8 mouse cellular contexts compared by ENCODE assay signal in the genomic region with DNA sequence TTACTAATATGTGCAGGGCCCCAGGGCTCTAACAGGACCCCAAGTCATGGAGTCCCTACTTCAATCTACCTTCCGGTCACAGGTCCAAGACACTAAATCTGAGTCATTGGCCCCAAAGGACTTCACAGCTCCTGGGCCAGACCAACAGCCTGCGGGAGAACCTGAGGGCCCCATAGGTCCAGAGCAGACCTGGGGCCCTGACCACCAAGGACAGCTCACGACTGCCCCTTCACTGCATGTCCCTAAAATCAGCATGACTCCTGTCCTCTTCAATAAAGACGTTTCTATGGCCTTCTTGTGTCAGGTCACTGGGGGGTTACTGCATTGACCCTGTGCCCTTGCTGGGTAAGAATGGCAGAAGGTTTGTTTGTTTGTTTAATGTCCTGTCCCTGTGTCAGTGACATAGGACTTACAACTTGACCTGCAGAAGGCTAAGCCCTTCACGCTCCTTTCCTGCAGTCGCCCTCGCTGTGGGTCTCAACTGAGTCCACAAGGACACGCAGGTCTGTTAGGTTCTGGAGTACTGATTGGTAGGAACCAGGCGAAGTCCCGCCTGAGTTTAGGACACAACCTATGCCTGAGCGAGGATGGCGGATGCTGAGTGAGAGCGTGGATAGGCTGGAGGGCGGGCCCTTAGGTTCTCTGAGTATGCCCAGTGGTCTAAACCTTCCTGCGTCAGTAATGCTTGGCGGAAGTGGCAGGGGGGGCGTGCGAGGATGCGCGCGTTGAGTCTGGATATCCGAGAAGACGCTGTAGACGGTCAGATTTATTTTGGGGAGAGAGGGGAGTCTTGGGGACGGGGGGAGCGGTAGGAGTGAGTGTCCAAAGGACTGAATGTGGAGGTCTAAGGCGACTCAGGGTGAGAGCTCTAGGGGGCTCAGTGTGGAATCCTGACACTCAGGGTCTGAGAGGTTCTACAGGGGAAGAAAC. TPM values are rescaled to one million over a fixed set of nuclear protein-coding genes. Genes with fewer than 3 reads are reported as not detected.
A peak's percentile ranks its signal among the peaks of the same experiment; 100 is the strongest.
DNase-seq lines count a peak whose midpoint lies in the region; ATAC-seq lines count a peak whose summit lies in the region.

A gene (plus strand): TSS at position 642 of the 930 bp plus-strand sequence.

- intact Hi-C loops in gastrocnemius, postnatal 14 days (cut with DNase I; ENCODE audit: low total_unique reads), result loop anchor here (10.0 kb wide), 1 partner anchor 74 kb away; a partner anchor contains a TSS
- intact Hi-C loops in left cerebral cortex, postnatal 10 days (cut with DNase I), result no loop called here

- peak; percentile 96 to 97 for DNase-seq in adrenal gland, adult (ENCODE audit: inconsistent age in 2 of 2, low spot score in 1 of 2)
- peak; percentile 97 for DNase-seq in embryo, embryonic 10.5 days (ENCODE audit: low spot score)
- DNase-seq in gastrocnemius, postnatal 14 days, result peak; percentile 93
- peak; percentile 95 to 96 for DNase-seq in left cerebral cortex, postnatal 10 days (ENCODE audit: extremely low spot score in 1 of 2, low spot score in 2 of 2)
- peak; percentile 94 for DNase-seq in right cerebral cortex, postnatal 25 days
- DNase-seq in urinary bladder, postnatal 4 days (ENCODE audit: low spot score in 2 of 2), result peak; percentile 90 to 91

- ATAC-seq in inflammation-experienced regulatory T-cells, adult 6 months, result peak; percentile 100
- ATAC-seq in megakaryocyte-erythroid progenitor cell, adult 5-6 weeks (replicated peaks; ENCODE audit: low FRiP score, low TSS enrichment, poor library complexity, severe bottlenecking), result peak; percentile 99

RNA-seq across cellular contexts. Expression of the gene that starts here (rescaled TPM):
- total RNA-seq in gastrocnemius, postnatal 14 days (2021), result 10 to 100 TPM; 16.0 to 17.4 TPM
- 100 to 1,000 TPM in 2 of 3 experiments, 10 to 100 TPM in 1; 69.8 to 178 (median 155) TPM for polyA plus RNA-seq in inflammation-experienced regulatory T-cells, adult 6 months (2017; shearing (Covaris generic))
- 10 to 100 TPM; 45.9 to 47.5 TPM for total RNA-seq in left cerebral cortex, postnatal 10 days (2021)
- total RNA-seq in megakaryocyte-erythroid progenitor cell, adult 5-6 weeks (2014; fragmentation: Nextera tagmentation), result 12.7 and 35.5 TPM in 2 replicates
- total RNA-seq in megakaryocyte-erythroid progenitor cell, adult 5-6 weeks (2017), result 26.5 and 28.8 TPM in 2 replicates

Comparison
In these comparisons a context has a peak if more than half of its experiments do, and no peak if none do; other contexts are left out.
1. Peak in every context shown above with its lines: DNase-seq and ATAC-seq.